Mouse (Mus musculus): ENCODE results near the gene Cnnm2.

Gene Cnnm2

DNA sequence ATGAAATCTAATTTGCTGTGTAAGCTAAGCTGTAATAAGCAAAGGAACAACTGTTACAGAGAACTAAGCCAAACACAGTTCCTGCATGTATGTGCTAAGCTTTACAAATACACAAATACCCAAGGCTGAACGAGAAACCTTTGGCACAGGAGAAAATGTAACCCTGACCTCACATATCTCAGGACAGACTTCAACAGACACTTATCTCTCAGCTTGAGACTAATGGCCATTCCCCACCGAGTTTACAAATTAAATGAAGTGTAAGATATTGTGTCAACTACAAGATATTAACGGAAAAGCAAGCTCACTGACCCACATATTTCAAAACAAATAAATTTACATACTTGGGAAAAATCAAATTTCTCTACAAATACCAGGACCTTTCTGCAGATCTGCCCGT, 166.7 kb downstream of the Cnnm2 start:
- DNase-seq (ENCODE audit: low read depth, low spot score), result no peak

- peak; percentile 84 for DNase-seq (ENCODE audit: low read depth, low spot score)
Observed at GRCm38 (mm10) chr19:46929044-46929587, 167.7 kb downstream of the Cnnm2 start.

All from brain, adult 2 months (tissue).